Mouse (Mus musculus): ENCODE results near the gene Atp6v0b.

The Atp6v0b gene

GRCm38 (mm10) chr4:117908834-117909453 is 21.8 kb upstream of the Atp6v0b start:
- DNase-seq (ENCODE audit: low read depth, low spot score) = no peak

- DNase-seq (ENCODE audit: low read depth, low spot score) = no peak
Measured at GRCm38 (mm10) chr4:117906196-117906595, 19.1 kb upstream of the Atp6v0b start.

DNA sequence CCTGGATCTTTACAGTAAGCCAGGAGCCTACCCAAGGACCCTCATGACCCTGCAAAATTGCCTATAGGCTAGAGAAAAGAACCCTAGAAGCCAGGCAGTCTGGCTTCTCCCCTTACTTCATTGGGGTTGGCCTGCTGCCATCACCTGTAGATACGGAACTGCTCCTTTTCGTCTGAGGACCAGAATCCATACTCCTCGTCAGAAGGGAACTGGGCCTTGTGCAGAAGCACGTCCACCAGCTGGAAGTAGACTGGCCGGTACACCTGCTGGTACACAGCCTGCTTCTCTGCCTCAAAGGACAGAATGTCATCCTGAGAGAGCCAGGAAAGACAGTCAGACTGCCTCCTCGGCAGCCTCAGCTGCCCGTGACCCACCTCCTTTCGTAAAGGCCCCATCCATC is 17.6 kb upstream of the Atp6v0b start:
- no peak for DNase-seq (ENCODE audit: low read depth, low spot score)

DNA sequence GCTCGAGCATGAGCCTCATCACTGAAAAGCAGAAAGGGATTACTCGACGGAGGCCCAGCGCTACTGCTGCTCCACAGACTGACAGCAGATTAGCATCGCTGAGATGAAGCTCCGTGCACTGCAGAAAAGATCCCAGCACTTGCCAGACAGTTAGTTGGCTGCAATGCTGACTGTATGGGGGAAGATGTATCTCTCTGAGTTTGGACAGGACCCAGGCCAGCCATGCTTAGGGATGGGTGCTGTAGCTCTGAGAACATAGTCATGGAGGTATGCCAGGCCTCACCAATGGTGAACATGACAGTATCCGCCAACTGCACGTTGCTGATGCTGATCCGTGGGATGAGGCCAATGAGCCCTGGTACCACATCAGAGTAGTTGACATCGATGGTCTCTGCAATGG is 17.0 kb upstream of the Atp6v0b start:
- no peak for DNase-seq (ENCODE audit: low read depth, low spot score)

GRCm38 (mm10) chr4:117898111-117898510 is 11.0 kb upstream of the Atp6v0b start:
- DNase-seq (ENCODE audit: low read depth, low spot score) = no peak

GRCm38 (mm10) chr4:117896031-117896430 is 8.9 kb upstream of the Atp6v0b start:
- DNase-seq (ENCODE audit: low read depth, low spot score) = no peak

DNA sequence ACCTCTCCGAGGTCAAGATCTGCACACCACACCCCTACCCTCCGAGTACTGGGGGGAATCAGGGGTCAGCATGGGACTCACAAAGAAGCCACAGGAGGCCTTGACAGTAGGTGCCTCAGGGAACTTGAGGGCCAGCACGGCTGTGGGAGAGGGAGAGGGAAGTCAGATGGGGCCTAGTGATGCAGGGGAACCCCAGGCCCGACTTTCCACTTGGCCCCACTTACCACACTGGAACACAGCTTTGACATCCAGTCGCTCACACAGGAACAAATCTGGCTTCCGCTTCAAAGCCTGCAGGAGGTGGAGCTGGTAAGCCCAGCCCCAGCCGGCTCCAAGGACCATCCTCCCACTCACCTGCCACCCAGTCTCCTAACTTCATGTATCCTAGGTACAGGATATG is 8.2 kb upstream of the Atp6v0b start:
- no peak for DNase-seq (ENCODE audit: low read depth, low spot score)

DNA sequence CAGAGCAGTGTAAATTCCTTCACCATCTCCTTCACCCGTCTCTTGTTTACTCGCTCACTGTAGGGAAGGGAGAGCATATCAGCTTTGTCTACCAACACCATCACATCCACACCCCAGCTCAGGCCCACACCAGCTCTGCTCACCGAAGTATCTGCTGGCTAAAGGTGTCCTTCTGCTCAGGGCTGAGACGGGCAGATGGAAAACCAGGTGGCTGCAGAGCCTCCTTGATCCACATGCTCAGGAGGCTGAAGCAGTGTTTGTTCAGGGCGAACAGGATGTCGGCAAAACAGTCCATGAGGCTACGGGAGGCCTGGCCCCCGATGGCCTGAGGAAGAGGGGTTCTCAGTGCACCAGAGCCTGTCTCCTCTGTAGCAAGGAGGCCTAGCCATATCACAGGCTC is 7.5 kb upstream of the Atp6v0b start:
- no peak for DNase-seq (ENCODE audit: low read depth, low spot score)

- no peak for DNase-seq (ENCODE audit: low read depth, low spot score)
Measured at GRCm38 (mm10) chr4:117893376-117893775, 6.2 kb upstream of the Atp6v0b start.

- peak; percentile 73 for DNase-seq (ENCODE audit: low read depth, low spot score)
Measured at GRCm38 (mm10) chr4:117891738-117892161, 4.6 kb upstream of the Atp6v0b start, which contains the start of gene Dph2. TSS of gene Dph2 (minus strand) at chr4:117892032.

DNA sequence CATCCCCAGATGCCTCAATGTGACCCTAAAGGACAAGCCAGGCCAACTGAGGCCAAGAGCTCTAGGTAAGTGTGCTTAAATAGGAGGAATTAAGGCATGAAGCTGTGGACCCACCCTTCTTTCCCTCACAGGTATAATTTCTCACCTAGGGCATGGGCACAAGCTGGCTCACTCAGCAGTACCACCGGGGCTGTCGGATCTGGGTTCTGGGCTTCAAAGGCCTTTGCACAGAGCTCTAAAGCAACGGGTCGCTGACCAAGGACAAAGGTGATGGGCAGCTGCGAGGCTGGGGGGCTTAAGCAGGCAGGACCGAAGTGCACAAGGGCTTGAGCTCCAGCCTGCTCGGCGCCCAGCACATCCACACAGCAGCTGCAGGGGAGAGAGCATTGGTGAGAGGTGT is 3.6 kb upstream of the Atp6v0b start:
- no peak for DNase-seq (ENCODE audit: low read depth, low spot score)

DNA sequence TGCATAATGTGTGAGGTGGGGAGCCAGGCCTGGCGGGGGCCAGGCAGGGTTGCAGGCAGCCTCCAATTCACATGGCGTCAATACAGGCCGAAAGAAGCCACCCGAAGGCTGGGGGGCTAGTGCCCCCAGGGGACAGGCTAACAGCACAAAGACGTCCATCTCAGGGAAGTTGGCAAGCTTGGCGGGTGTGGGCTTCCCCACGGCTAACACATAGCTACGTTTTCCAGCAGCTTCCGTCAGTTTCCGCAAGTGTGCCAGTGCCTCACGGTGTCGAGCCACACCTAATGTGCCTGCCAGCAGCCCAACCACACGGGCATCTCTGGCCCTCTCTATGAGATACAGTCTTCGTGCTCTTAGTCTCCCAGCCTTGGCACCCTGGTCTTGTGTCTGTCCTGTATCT is 2.9 kb upstream of the Atp6v0b start:
- DNase-seq (ENCODE audit: low read depth, low spot score) = no peak

DNA sequence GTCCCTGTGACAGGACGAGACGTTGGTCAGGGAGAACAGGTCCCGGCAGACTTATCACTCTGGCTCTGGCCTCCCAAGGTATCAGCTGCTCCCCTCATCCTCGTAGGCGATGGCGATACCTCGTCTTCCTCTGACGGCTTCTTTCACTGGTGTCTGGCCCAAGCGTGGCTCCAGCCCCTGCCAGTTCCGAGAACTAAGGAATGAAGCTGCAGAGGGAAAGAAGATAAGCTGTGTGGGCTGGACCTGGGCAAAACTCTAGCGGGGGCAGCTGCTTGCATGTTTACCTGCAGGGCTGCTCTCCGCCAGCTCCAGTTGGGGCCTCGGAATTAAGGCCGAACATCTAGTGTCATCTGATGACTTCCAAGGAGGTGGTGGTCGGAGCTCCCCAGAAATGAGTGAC is 2.3 kb upstream of the Atp6v0b start:
- DNase-seq (ENCODE audit: low read depth, low spot score) = no peak

- no peak for DNase-seq (ENCODE audit: low read depth, low spot score)
Measured at GRCm38 (mm10) chr4:117887920-117888319, 787 bp upstream of the Atp6v0b start.

DNA sequence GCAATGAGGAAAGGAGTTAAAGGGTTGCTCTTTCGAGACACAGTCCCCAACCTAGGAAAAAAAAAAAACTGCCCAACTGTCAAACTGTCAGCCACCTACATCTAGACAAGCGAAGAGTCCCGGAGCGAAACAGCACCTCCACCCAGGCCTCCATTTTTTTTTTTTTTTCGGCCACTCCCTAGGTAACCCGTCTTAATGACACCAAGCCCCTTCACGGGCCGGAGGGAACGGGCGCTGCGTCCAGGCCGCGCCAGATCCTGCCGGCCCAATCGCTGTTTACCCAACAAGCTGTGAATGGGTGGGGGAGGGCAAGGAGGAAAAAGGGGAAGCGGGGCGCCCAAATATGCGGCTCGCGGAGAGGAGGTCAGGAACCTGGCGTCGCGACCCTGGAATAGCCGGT is 489 bp downstream of the Atp6v0b start:
- no peak for DNase-seq (ENCODE audit: low read depth, low spot score)

- DNase-seq (ENCODE audit: low read depth, low spot score) = no peak
Measured at GRCm38 (mm10) chr4:117885994-117886393, 1.1 kb downstream of the Atp6v0b start.

- no peak for DNase-seq (ENCODE audit: low read depth, low spot score)
Measured at GRCm38 (mm10) chr4:117885093-117885492, 2.0 kb downstream of the Atp6v0b start.

GRCm38 (mm10) chr4:117884146-117884545 is 3.0 kb downstream of the Atp6v0b start:
- DNase-seq (ENCODE audit: low read depth, low spot score) = no peak

DNA sequence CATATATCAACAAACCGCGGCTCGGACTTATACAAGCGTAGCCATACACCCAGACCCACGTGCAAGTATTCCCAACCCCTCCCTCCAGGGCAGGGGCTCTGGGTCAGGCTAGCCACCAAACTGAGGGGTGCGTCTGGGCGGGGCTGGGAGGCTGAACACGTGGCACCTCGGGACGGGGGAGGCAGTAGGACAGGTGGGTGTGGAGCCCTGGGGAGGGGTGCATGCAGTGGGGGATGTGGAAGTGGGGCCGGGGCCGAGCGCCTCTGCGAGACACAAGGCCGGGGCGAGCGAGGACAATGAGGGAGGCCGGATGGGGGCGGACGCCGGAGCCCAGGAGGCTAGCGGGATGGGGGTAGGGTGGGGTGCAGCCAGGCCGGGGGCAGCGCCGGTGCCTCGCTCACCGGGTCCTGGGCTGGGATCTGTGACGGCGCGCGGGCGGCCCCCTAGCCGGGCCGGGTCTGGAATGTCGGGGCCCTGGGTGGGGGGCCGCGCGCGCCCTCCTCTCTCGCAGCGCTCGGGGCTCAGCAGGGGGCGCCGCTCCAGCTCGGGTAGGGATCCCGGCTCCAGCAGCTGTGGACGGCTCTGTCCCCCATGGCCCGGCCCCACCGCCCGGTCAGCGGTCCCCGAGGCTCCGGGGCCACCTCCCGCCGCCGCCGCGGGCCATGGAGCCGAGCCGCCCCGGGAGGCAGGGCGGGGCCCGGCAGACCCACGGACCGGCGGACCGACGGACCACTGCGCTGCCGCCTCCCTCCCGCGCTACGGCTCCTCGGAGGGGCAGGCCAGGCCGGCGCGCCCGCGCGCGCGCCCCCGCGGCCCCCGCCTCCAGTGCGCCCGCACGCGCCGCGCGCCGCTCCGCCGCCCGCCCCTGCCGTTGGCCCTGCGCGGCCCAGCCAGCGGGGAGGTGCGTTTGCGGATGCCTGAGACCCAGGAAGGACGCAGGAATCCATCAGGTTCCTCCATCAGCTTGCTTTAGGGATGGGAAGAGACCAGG is 4.1 kb downstream of the Atp6v0b start, which contains the start of gene B4galt2:
Gene B4galt2, minus strand, starts transcription at position 787 of the 991 bp plus-strand sequence.
- DNase-seq (ENCODE audit: low read depth, low spot score) = peak; percentile 46

DNA sequence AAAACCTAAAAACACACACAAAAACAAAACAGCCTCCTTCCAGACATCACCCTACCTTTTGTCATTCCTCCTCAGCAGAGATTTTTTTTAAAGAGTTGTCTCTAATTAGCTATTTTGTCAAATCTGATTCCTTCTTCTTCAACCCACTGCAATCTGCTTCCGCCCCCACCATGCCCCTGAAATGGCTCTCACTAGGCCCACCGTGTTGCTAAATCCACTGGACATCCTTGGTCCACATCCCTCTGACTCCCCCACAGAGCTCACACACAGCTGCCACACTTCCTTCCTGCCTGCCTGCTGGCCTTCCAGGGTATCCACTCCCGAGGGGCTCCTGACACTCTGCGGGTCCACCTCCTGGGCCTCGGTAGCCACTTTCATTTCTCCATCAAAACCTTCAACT is 8.4 kb downstream of the Atp6v0b start:
- no peak for DNase-seq (ENCODE audit: low read depth, low spot score)

DNA sequence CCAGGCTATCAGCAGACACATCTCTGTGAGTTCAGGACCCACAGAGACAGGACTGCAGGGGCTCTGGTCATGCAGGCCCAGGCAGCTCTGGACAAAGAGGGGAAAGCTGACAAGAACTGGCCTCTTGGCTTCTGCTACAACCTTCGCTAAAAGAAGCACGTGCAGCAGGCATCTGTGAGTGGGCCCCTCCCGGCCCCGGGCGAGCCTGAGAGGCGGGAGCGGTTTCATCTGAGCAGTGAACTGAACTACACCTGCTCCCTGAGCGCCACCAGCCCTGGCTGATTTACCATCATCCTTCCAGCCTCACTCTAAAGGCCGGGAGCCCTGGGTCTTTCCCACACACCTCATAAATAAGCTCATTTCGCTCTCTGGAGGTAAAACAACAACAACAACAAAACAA is 8.8 kb downstream of the Atp6v0b start:
- DNase-seq (ENCODE audit: low read depth, low spot score) = no peak

GRCm38 (mm10) chr4:117873615-117874014 is 13.5 kb downstream of the Atp6v0b start:
- DNase-seq (ENCODE audit: low read depth, low spot score) = no peak

- DNase-seq (ENCODE audit: low read depth, low spot score) = no peak
Measured at GRCm38 (mm10) chr4:117872471-117872886, 14.7 kb downstream of the Atp6v0b start, which contains the start of gene Ccdc24. TSS of gene Ccdc24 (minus strand) at chr4:117872557.

All from embryo, embryonic 11.5 days (tissue).